Mouse (Mus musculus): ENCODE results near the gene Gm38392.

The Gm38392 gene

DNA sequence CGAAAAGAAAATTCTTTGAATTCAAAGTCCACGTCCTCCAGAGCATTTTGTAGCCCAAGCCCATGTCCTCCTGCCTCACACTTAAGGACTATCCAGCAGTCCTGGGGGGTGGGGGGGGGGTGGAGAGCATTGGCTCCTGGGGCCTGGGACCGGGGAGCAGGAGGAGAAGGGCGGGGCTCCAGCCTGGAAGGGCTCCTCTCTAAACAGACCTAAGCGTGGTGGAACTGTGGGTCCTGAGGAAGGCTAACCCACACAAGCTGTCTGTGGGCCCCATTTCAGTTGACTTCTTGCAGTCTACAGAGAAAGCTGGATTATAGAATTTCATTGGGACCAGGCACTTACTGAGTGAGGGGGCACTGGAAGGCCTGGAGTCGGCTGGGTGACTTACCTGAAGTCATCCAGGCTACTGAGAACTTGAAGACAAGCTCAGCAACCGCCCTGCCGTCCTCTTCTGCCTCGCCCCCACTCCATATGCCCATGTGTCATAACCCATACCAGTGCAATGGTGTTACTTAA, 88.4 kb downstream of the Gm38392 start:
- no peak for DNase-seq (ENCODE audit: low spot score)

DNA sequence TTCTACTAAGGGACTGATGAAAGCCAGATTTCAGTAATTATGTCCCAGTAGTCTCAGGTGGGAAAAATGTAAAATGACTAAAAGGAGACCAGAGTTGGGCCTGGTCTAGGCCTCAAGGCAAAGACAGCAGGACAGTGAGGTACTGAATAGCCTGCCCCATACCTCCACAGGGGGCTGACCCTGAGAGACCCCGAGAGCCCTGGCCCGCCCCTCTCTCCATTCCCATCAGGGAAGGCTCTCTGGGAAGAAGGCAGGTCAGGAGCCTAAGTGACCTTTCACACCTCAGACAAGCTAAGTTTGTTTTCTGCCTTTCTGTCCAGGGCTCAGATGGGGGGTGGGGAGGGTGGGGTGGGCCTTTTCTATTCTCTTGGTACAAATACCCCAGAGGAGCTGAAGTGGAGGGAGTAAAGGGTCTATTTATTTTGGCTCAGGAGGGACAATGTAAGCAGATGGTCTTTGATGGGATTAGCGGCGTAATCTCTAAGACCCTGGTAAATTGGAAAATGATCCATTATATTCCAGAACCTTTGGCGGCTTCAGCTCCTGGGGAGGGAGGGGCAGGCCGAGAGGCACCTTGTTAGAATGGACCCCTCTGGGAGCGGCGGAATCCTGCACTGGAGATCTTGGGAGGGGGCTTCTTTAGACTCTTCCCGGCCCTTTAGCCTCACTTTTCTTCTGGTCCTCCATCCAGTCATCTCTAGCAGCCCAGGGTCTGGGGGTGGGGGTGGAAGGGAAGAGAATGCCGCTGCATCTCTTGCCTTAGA, 89.1 kb downstream of the Gm38392 start:
- no peak for DNase-seq (ENCODE audit: low spot score)
